Mouse (Mus musculus) T-helper 17 cell (primary cell): Measurements from ENCODE around the gene D430041D05Rik.

Source experiments
- in situ Hi-C, 2 experiments: fragments of 300-600 bp; cut with MboI, MseI; formaldehyde crosslinking; loops; 1 replicate in 1 of 2; 2 replicates in 1 of 2; pipeline ENCODE4 v1.15.1; 2025; ENCODE audit warnings: high pct_unique_total_duplicates in 2 of 2

D430041D05Rik gene

GRCm38 (mm10) chr2:104209408-104209807 lies 201.4 kb downstream of the D430041D05Rik start:
- in situ Hi-C loops, result no loop called here

GRCm38 (mm10) chr2:104208415-104208814 lies 202.4 kb downstream of the D430041D05Rik start:
- in situ Hi-C loops, result no loop called here

GRCm38 (mm10) chr2:104207948-104208347 lies 202.9 kb downstream of the D430041D05Rik start:
- in situ Hi-C loops, result no loop called here

- in situ Hi-C loops, result no loop called here
These were observed 205.2 kb downstream of the D430041D05Rik start for GRCm38 (mm10) chr2:104205623-104206022.

- in situ Hi-C loops, result no loop called here
These were observed 210.6 kb downstream of the D430041D05Rik start for GRCm38 (mm10) chr2:104200211-104200610.

GRCm38 (mm10) chr2:104198186-104198585 lies 212.6 kb downstream of the D430041D05Rik start:
- in situ Hi-C loops, result no loop called here

- in situ Hi-C loops, result no loop called here
These were observed 213.5 kb downstream of the D430041D05Rik start for GRCm38 (mm10) chr2:104197281-104197680.

GRCm38 (mm10) chr2:104192401-104193141 lies 218.2 kb downstream of the D430041D05Rik start:
- in situ Hi-C loops, result no loop called here

- in situ Hi-C loops, result no loop called here
These were observed 219.1 kb downstream of the D430041D05Rik start for GRCm38 (mm10) chr2:104191723-104192122.

- in situ Hi-C loops, result no loop called here
These were observed 222.0 kb downstream of the D430041D05Rik start for GRCm38 (mm10) chr2:104188859-104189258.

- in situ Hi-C loops, result no loop called here
These were observed 223.7 kb downstream of the D430041D05Rik start for GRCm38 (mm10) chr2:104187073-104187472.

- in situ Hi-C loops, result no loop called here
These were observed 225.2 kb downstream of the D430041D05Rik start for GRCm38 (mm10) chr2:104185616-104186015.

- in situ Hi-C loops, result no loop called here
These were observed 226.5 kb downstream of the D430041D05Rik start for GRCm38 (mm10) chr2:104184296-104184695.

GRCm38 (mm10) chr2:104183246-104183845 lies 227.5 kb downstream of the D430041D05Rik start:
- in situ Hi-C loops, result no loop called here

GRCm38 (mm10) chr2:104179636-104180035 lies 231.2 kb downstream of the D430041D05Rik start:
- in situ Hi-C loops, result no loop called here

- in situ Hi-C loops, result no loop called here
These were observed 232.6 kb downstream of the D430041D05Rik start for GRCm38 (mm10) chr2:104178251-104178650.

GRCm38 (mm10) chr2:104176979-104177704 lies 233.7 kb downstream of the D430041D05Rik start:
- in situ Hi-C loops, result no loop called here

- in situ Hi-C loops, result no loop called here
These were observed 234.4 kb downstream of the D430041D05Rik start for GRCm38 (mm10) chr2:104176166-104176978.

GRCm38 (mm10) chr2:104175476-104176165 lies 235.2 kb downstream of the D430041D05Rik start:
- in situ Hi-C loops, result no loop called here

- in situ Hi-C loops, result loop anchor here in 1 of 2 experiments (25.0 kb wide), 1 partner anchor 1514 kb away; no protein-coding TSS in a partner anchor
These were observed 237.4 kb downstream of the D430041D05Rik start for GRCm38 (mm10) chr2:104173431-104173830.
